Mouse (Mus musculus) myocyte (in vitro differentiated cells): ENCODE data around the gene Slc2a1. TPM values are rescaled to one million over a fixed set of nuclear protein-coding genes. Genes with fewer than 3 reads are reported as not detected.

Experiments used
- H3K27me3 ChIP-seq: one replicate; pipeline ENCODE4 v1.6.1; 2011; ENCODE audit not compliant: control insufficient read depth, insufficient read depth, insufficient read length
- H3K36me3 ChIP-seq: one replicate; pipeline ENCODE4 v1.6.1; 2011; ENCODE audit not compliant: control insufficient read depth, insufficient read depth
- H3K4me2 ChIP-seq: one replicate; pipeline ENCODE4 v1.6.1; 2011; ENCODE audit warnings: low read depth, control low read depth
- H3K4me3 ChIP-seq: one replicate; pipeline ENCODE4 v1.5.1; 2011; ENCODE audit warnings: mild to moderate bottlenecking, control low read depth, moderate library complexity
- H3K79me2 ChIP-seq: one replicate; pipeline ENCODE4 v1.6.1; 2011; ENCODE audit not compliant: control insufficient read depth, insufficient read depth
- H3ac ChIP-seq: one replicate; pipeline ENCODE4 v1.6.1; 2011; ENCODE audit not compliant: control insufficient read depth, insufficient read length
- CEBPB ChIP-seq: IDR thresholded peaks from 2 replicates; pipeline ENCODE4 v1.6.1; 2011; ENCODE audit warnings: mild to moderate bottlenecking, moderate library complexity; ENCODE audit not compliant: poor library complexity, insufficient read depth, severe bottlenecking
- E2F4 ChIP-seq: IDR thresholded peaks from one replicate; pipeline ENCODE4 v1.6.1; 2011; ENCODE audit warnings: mild to moderate bottlenecking, control low read depth, moderate library complexity; ENCODE audit not compliant: insufficient read depth
- MAX ChIP-seq: IDR thresholded peaks from one replicate; pipeline ENCODE4 v1.6.1; 2011; ENCODE audit warnings: low read depth, mild to moderate bottlenecking, control low read depth
- MYOD1 ChIP-seq, 3 experiments: IDR thresholded peaks; one replicate each; pipeline ENCODE4 v1.6.1; 2011; ENCODE audit warnings: control low read depth in 2 of 3, low read depth in 2 of 3, mild to moderate bottlenecking in 2 of 3, moderate library complexity in 1 of 3; ENCODE audit not compliant: insufficient read length in 2 of 3, control insufficient read depth in 1 of 3
- MYOG ChIP-seq, 3 experiments: IDR thresholded peaks; one replicate each; pipeline ENCODE4 v1.6.1; 2011; ENCODE audit warnings: control low read depth in 2 of 3, low read depth in 2 of 3, mild to moderate bottlenecking in 2 of 3; ENCODE audit not compliant: insufficient read length in 2 of 3, control insufficient read depth in 1 of 3, insufficient read depth in 1 of 3
- POLR2A ChIP-seq: IDR thresholded peaks from one replicate; pipeline ENCODE4 v1.6.1; 2011; ENCODE audit warnings: low read depth, mild to moderate bottlenecking, control low read depth, moderate library complexity; ENCODE audit not compliant: insufficient read length
- POLR2AphosphoS2 ChIP-seq: IDR thresholded peaks from one replicate; pipeline ENCODE4 v1.6.1; 2011; ENCODE audit warnings: low read depth, control low read depth; ENCODE audit not compliant: insufficient read length
- REST ChIP-seq: IDR thresholded peaks from one replicate; pipeline ENCODE4 v1.6.1; 2011; ENCODE audit warnings: mild to moderate bottlenecking, control low read depth, moderate library complexity; ENCODE audit not compliant: insufficient read depth, insufficient read length
- SRF ChIP-seq: IDR thresholded peaks from one replicate; pipeline ENCODE4 v1.6.1; 2011; ENCODE audit warnings: low read depth; ENCODE audit not compliant: control insufficient read depth, insufficient read length
- TCF12 ChIP-seq: IDR thresholded peaks from one replicate; pipeline ENCODE4 v1.6.1; 2011; ENCODE audit warnings: mild to moderate bottlenecking, control low read depth; ENCODE audit not compliant: poor library complexity, insufficient read depth, severe bottlenecking
- TCF3 ChIP-seq: IDR thresholded peaks from one replicate; pipeline ENCODE4 v1.6.1; 2011; ENCODE audit warnings: low read depth, control low read depth; ENCODE audit not compliant: insufficient read length
- USF1 ChIP-seq: IDR thresholded peaks from one replicate; pipeline ENCODE4 v1.6.1; 2011; ENCODE audit warnings: low read depth, mild to moderate bottlenecking, control low read depth, moderate library complexity
- polyA plus RNA-seq: library from polyadenylated mRNA; unstranded; fragments of >200 nt; fragmentation: generic; extraction: Trizol; gene quantifications from one replicate; pipeline ENCODE4 v1.2.1, GENCODE M21; 2012; ENCODE audit warnings: missing spikeins

Gene Slc2a1
- polyA plus RNA-seq, 1 experiment, result 55.8 TPM

DNA sequence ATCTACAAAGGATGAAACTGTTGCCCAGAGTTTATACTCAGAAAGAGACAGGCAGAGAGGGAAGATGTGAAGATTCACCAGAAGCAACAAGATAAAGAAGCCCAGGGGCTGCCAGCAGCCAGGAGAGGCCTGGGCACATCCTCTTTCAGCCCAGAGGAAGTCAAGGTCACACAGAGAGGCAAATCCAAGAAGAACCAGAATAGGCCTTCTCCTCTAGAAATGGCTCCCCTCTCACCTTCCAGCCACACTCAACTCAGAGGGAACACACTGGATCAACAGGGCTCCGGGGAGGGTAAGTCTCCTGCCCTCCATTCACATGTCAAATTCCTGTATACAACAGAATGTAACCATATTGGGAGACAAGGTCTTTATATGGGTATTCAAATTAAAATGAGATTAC, 38.3 kb upstream of the Slc2a1 start:
- H3ac ChIP-seq, result no peak overlapping the region
- no peaks in the 10 kb centered on the region for H3K36me3 ChIP-seq
- TF ChIP-seq TCF3 (no peak), REST (no peak), MYOD1 (IDR thresholded peaks at IDR 0.05; ENCODE audit: control insufficient read depth in 1 of 3, insufficient read length in 2 of 3, low read depth in 2 of 3) (no peak), TCF12 (no peak), MAX (no peak), POLR2AphosphoS2 (no peak), SRF (no peak), E2F4 (no peak), POLR2A (no peak), USF1 (no peak), CEBPB (no peak), MYOG (IDR thresholded peaks at IDR 0.05; ENCODE audit: control insufficient read depth in 1 of 3, insufficient read depth in 1 of 3, insufficient read length in 2 of 3, low read depth in 2 of 3) (no peak)
- no peaks in the 10 kb centered on the region for H3K79me2 ChIP-seq
- H3K4me2 ChIP-seq, result no peak overlapping the region
- no peaks in the 10 kb centered on the region for H3K27me3 ChIP-seq
- H3K4me3 ChIP-seq, result no peak overlapping the region

DNA sequence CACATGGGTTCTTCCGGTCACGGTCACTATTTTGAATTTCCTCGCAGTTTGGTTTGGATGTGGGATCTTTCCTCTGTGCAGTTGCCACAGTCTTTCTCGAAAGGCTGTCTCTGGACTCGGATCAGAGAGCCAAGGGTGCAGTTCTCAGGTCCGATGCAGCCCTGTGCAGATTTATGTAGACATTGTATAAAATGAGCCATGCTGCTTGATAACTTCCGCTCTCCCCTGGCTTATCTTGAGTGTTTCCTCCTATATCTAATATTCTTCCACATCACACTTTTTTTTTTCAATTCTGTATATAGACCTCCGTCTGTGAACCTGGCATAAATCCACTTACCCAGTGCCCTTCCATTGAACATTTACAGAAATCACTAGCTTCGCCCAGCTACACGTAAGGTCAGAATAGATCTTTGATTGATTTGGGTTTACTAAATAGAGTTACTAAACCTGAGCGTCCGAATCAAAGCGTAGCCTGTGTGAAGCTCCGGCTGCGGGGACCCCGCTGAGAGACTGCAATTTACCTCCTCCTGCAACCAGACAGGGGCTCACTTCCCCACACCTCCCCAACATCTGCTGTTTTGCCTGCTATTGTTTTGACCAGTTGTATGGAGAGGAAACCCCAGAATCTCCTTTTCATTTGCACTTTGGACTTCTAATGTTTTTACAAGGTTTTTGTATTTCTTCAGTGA, 37.4 kb upstream of the Slc2a1 start:
- H3K4me2 ChIP-seq, result no peak overlapping the region
- no peaks in the 10 kb centered on the region for H3K36me3 ChIP-seq
- no peak overlapping the region for H3K4me3 ChIP-seq
- no peak overlapping the region for H3ac ChIP-seq
- no peaks in the 10 kb centered on the region for H3K79me2 ChIP-seq
- no peak for TF ChIP-seq MAX
- no peak for TF ChIP-seq USF1
- TF ChIP-seq POLR2A, result no peak
- TF ChIP-seq MYOD1 (IDR thresholded peaks at IDR 0.05; ENCODE audit: control insufficient read depth in 1 of 3, insufficient read length in 2 of 3, low read depth in 2 of 3), result no peak
- no peak for TF ChIP-seq REST
- no peak for TF ChIP-seq CEBPB
- TF ChIP-seq TCF3, result no peak
- TF ChIP-seq E2F4, result no peak
- TF ChIP-seq POLR2AphosphoS2, result no peak
- no peaks in the 10 kb centered on the region for H3K27me3 ChIP-seq

DNA sequence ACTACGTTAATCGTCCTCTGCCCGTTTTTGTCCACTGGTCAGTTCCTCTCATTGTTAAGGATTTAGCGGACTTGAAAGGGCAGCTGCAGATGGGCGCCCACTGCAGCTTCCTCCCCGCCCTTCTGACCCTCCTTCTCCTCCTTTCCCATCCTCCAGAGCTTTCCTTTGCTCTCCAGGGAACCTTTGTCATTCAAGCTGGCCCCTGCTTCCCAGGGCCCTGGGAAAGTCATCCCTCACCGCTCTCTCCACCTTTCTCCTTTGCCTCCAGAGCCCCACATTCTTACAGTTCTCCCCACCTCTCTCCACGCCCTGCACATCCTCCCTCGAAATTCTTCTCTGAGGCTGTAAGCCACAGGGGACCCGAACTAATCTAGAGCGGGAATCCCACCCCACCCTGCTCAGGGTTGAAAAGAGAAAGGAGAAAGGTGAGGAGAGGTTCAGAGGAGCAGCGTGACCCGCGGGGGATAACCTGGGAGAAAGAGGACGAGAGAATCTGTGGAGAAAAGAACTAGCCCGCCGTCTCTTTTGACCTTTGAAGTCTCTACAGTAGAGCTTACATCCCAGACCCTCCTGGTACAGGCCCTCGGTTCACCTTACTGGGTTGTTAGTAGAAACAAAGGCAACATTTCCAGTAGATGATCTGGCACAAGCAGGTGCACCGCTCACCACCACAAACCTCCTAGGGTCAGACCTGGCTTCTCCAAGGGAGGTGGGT, 36.7 kb upstream of the Slc2a1 start:
- Histone ChIP-seq H3K79me2 (no peaks in the 10 kb centered on the region), H3ac (no peak overlapping the region), H3K4me3 (no peak overlapping the region), H3K27me3 (no peaks in the 10 kb centered on the region), H3K36me3 (no peaks in the 10 kb centered on the region), H3K4me2 (no peak overlapping the region)
- TF ChIP-seq TCF12 (no peak), E2F4 (no peak), MYOD1 (IDR thresholded peaks at IDR 0.05; ENCODE audit: control insufficient read depth in 1 of 3, insufficient read length in 2 of 3, low read depth in 2 of 3) (no peak), SRF (no peak), POLR2AphosphoS2 (no peak), TCF3 (no peak), MAX (no peak), REST (no peak), POLR2A (no peak), CEBPB (no peak)

GRCm38 (mm10) chr4:119072363-119072940, 36.1 kb upstream of the Slc2a1 start:
- H3K4me3 ChIP-seq, result no peak overlapping the region
- no peaks in the 10 kb centered on the region for H3K27me3 ChIP-seq
- no peaks in the 10 kb centered on the region for H3K36me3 ChIP-seq
- no peak overlapping the region for H3ac ChIP-seq
- TF ChIP-seq CEBPB (no peak), REST (no peak), POLR2A (no peak), SRF (no peak), TCF12 (no peak), USF1 (no peak), MYOG (IDR thresholded peaks at IDR 0.05; ENCODE audit: control insufficient read depth in 1 of 3, insufficient read depth in 1 of 3, insufficient read length in 2 of 3, low read depth in 2 of 3) (no peak)
- H3K79me2 ChIP-seq, result no peaks in the 10 kb centered on the region
- H3K4me2 ChIP-seq, result no peak overlapping the region

DNA sequence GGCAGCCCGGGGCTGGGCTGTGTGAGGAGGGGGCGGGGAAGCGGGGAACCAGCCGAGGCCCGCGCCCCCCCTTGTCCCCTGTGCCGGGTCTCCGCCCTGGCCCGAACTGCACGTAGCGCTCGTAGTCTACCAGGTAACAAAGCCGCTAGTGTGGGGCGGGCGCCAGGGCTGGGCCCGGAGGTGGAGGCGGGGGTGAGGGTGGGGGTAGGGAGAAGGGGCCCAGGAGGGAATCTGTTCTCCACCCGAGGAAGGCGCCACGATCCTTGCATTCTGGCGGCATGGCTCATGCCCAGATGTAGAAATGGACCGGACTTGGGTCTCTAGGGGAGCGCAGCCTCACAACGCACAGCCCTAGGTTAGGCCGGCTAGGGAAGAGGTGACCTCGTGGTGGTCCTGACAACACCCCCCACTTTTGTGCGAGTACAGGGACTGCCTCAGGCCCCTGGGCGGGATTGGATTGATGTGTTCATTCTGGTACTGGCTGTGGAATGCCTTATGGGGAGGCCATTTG, 35.5 kb upstream of the Slc2a1 start:
- H3ac ChIP-seq, result no peak overlapping the region
- no peak for TF ChIP-seq POLR2A
- no peak for TF ChIP-seq REST
- no peak for TF ChIP-seq TCF12
- TF ChIP-seq E2F4, result no peak
- TF ChIP-seq TCF3, result no peak
- no peak overlapping the region for H3K4me2 ChIP-seq
- H3K27me3 ChIP-seq, result no peaks in the 10 kb centered on the region
- H3K4me3 ChIP-seq, result no peak overlapping the region
- H3K79me2 ChIP-seq, result no peaks in the 10 kb centered on the region
- H3K36me3 ChIP-seq, result no peaks in the 10 kb centered on the region
